Mouse (Mus musculus): ENCODE results near the gene 4933427D14Rik.

- TF ChIP-seq POLR2AphosphoS5 (IDR thresholded peaks at IDR 0.05; ENCODE audit: insufficient replicate concordance, low read depth, low read length): no peak
- TF ChIP-seq CTCF (IDR thresholded peaks at IDR 0.05; ENCODE audit: low read depth, low read length): no peak
- TF ChIP-seq GATA1 (IDR thresholded peaks at IDR 0.05; ENCODE audit: borderline replicate concordance, low read length): no peak
Measured at GRCm38 (mm10) chr11:72174721-72175120, 32.5 kb downstream of the 4933427D14Rik start.

Measured in G1E (cell line).